Mouse (Mus musculus): ENCODE results near the gene Snd1. TPM values are rescaled to one million over a fixed set of nuclear protein-coding genes. Genes with fewer than 3 reads are reported as not detected.

The Snd1 gene
- polyA plus RNA-seq, 1 experiment = 57.6 TPM

DNA sequence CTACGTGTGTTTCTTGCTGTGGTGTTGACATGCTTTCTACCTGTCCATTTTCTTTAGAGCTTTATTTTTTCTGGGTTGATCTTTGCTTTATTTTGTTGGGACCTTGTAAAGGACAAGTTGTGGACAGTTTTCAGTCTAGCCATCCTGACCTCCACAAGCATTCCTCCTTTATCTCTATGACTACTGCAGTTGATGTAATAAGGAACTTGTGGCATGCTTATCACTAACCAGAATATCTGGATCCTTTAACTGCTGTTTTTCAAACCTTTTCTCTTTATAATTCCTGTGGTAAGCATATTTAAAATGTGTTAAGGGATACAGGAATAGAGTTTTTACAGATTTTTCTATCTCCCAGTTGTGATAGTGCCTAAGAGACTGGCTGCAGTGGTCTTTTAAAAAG, 204.0 kb downstream of the Snd1 start:
- no peak for TF ChIP-seq FLI1 (IDR thresholded peaks at IDR 0.05; ENCODE audit: low read length)
- no peak for TF ChIP-seq GATA1 (IDR thresholded peaks at IDR 0.05; ENCODE audit: borderline replicate concordance, low read length)
- H3K27me3 ChIP-seq (replicated peaks) = no peaks in the 10 kb centered on the region
- no peak overlapping the region for H3K4me3 ChIP-seq (replicated peaks)
- no peaks in the 10 kb centered on the region for H3K9me3 ChIP-seq
- H3K4me1 ChIP-seq = peaks cover 24% of the 10 kb centered on the region
- H3K36me3 ChIP-seq (replicated peaks; ENCODE audit: low read length) = peaks cover 31% of the 10 kb centered on the region

- peaks cover 27% of the 10 kb centered on the region for H3K4me1 ChIP-seq
- no peak overlapping the region for H3K4me3 ChIP-seq (replicated peaks)
- TF ChIP-seq FLI1 (IDR thresholded peaks at IDR 0.05; ENCODE audit: low read length) (no peak), GATA1 (IDR thresholded peaks at IDR 0.05; ENCODE audit: borderline replicate concordance, low read length) (no peak)
These were observed 205.6 kb downstream of the Snd1 start for GRCm38 (mm10) chr6:28680537-28680936.

DNA sequence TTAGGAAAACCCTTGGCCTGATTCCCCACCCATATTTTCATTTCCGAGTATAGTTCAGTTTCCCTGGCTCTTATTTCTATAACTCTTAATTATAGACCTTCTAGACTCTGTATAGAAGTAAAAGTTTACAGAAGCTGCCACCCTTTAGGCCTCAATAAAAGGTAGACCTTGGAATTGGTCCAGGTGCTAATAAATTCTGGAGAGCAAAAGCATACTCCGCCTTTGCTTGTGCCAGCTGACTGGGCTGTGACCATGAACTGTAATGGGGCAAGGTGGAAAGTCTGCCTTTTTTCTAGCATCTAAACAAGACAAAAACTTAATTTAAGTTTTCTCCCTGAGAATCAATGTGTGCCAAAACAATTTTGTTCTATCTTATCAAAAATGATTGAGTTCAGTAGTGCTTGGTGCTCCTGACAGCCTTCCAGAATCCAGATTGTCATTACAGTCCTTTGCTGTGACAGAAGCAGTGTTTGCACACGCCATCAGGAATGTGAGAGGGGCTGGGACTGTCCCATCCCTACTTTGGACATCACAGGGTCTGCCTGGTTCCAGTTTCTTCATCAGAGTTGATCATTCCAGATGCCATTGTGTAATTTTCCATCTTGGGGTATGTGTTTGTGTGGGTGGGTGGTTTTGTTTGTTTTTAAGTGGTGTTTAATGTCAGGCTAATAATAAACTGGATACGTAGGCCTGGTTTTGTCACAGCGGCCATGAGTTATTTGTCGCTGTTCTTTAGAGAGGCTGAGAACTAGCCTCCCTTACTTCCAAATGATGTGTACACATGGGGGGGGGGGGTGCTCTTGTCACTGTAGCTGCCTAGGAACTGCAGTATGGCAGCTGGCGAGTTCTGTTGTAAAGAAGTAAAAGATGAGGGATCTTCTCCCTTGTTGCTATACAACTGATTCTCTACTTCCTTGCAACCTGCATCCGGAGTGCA, 206.8 kb downstream of the Snd1 start:
- Histone ChIP-seq H3K4me3 (replicated peaks) (no peak overlapping the region), H3K9me3 (no peaks in the 10 kb centered on the region), H3K27me3 (replicated peaks) (no peaks in the 10 kb centered on the region), H3K36me3 (replicated peaks; ENCODE audit: low read length) (peaks cover 32% of the 10 kb centered on the region), H3K4me1 (peaks cover 30% of the 10 kb centered on the region)
- no peak for TF ChIP-seq GATA1 (IDR thresholded peaks at IDR 0.05; ENCODE audit: borderline replicate concordance, low read length)
- TF ChIP-seq FLI1 (IDR thresholded peaks at IDR 0.05; ENCODE audit: low read length) = no peak

More at GRCm38 (mm10) chr6:28680537-28680936, 205.6 kb downstream of the Snd1 start:
- Histone ChIP-seq H3K27me3 (replicated peaks) (no peaks in the 10 kb centered on the region), H3K9me3 (no peaks in the 10 kb centered on the region), H3K36me3 (replicated peaks; ENCODE audit: low read length) (peaks cover 30% of the 10 kb centered on the region)

DNA sequence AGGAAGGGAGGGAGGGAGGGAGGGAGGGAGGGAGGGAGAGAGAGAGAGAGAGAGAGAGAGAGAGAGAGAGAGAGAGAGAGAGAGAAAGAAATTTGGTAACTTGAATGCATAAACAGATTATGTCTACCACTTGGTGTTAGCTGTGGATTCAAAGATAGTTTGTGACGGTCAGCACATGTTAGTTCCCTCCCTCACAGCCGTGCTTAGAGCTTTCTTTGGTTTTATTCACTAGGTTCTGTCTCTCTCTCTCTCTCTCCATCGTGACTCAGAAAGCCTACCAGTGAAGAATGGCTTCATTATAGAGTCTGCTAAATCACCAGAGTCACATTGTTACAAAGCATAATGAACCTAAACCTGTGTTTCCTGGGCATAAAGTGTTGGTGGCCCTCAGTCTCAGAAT, 210.1 kb downstream of the Snd1 start:
- no peaks in the 10 kb centered on the region for H3K27me3 ChIP-seq (replicated peaks)
- H3K4me3 ChIP-seq (replicated peaks) = no peak overlapping the region
- peaks cover 26% of the 10 kb centered on the region; the same call in 1 of the 2 replicates for H3K4me1 ChIP-seq
- H3K9me3 ChIP-seq = no peaks in the 10 kb centered on the region
- no peak for TF ChIP-seq GATA1 (IDR thresholded peaks at IDR 0.05; ENCODE audit: borderline replicate concordance, low read length)
- no peak for TF ChIP-seq FLI1 (IDR thresholded peaks at IDR 0.05; ENCODE audit: low read length)
- peaks cover 40% of the 10 kb centered on the region for H3K36me3 ChIP-seq (replicated peaks; ENCODE audit: low read length)

GRCm38 (mm10) chr6:28685745-28686144, 210.8 kb downstream of the Snd1 start:
- Histone ChIP-seq H3K27me3 (replicated peaks) (no peaks in the 10 kb centered on the region), H3K4me3 (replicated peaks) (no peak overlapping the region), H3K36me3 (replicated peaks; ENCODE audit: low read length) (peaks cover 40% of the 10 kb centered on the region), H3K4me1 (peaks cover 23% of the 10 kb centered on the region; the same call in 1 of the 2 replicates), H3K9me3 (no peaks in the 10 kb centered on the region)
- TF ChIP-seq GATA1 (IDR thresholded peaks at IDR 0.05; ENCODE audit: borderline replicate concordance, low read length) = no peak
- TF ChIP-seq FLI1 (IDR thresholded peaks at IDR 0.05; ENCODE audit: low read length) = no peak

GRCm38 (mm10) chr6:28687776-28688175, 212.8 kb downstream of the Snd1 start:
- Histone ChIP-seq H3K27me3 (replicated peaks) (no peaks in the 10 kb centered on the region), H3K36me3 (replicated peaks; ENCODE audit: low read length) (peaks cover 33% of the 10 kb centered on the region), H3K4me1 (peaks cover 23% of the 10 kb centered on the region; the same call in 1 of the 2 replicates), H3K9me3 (no peaks in the 10 kb centered on the region), H3K4me3 (replicated peaks) (no peak overlapping the region)
- no peak for TF ChIP-seq GATA1 (IDR thresholded peaks at IDR 0.05; ENCODE audit: borderline replicate concordance, low read length)
- TF ChIP-seq FLI1 (IDR thresholded peaks at IDR 0.05; ENCODE audit: low read length) = no peak

DNA sequence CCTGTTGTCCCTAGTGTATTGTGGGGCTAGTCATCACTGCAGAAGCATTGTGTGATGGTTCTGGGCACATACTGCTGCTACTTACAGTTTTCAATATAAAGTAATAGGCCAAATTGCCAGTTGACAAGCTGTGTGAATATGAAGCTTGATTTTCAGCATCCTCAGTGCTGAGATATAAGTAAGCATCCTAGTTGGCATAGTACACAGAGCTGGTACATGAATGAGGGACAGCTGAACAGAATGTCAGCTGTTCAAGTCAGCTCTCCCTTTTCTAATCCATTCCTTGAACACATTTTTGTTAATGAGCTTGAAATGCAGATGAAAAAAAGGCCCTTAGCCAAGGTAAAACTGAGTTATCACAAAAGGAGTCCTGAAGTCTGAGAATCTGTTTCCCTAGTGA, 217.7 kb downstream of the Snd1 start:
- H3K36me3 ChIP-seq (replicated peaks; ENCODE audit: low read length) = peaks cover 48% of the 10 kb centered on the region
- H3K27me3 ChIP-seq (replicated peaks) = no peaks in the 10 kb centered on the region
- H3K4me3 ChIP-seq (replicated peaks) = no peak overlapping the region
- TF ChIP-seq GATA1 (IDR thresholded peaks at IDR 0.05; ENCODE audit: borderline replicate concordance, low read length) (no peak), FLI1 (IDR thresholded peaks at IDR 0.05; ENCODE audit: low read length) (no peak)
- no peaks in the 10 kb centered on the region for H3K9me3 ChIP-seq
- peaks cover 26% of the 10 kb centered on the region for H3K4me1 ChIP-seq

DNA sequence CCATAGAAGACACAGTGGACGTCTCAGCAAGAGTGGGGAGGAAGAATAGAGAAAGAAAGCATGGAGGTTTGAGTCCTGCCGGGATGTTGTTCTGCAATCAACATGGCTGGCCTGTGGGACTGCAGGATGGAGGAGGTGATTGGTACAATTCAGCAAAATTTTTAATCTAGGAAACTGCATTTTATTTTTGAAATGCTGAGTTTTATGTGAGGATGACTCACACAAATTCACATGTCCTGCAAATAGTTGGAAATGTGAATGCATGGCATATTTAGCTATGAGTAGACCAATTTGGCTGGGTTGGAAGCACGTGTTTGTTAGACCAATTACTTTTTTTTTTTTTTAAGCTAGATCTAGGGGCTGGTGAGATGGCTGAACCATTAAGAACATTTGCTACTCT, 222.3 kb downstream of the Snd1 start:
- Histone ChIP-seq H3K36me3 (replicated peaks; ENCODE audit: low read length) (peaks cover 64% of the 10 kb centered on the region), H3K4me1 (peaks cover 39% of the 10 kb centered on the region)

GRCm38 (mm10) chr6:28704612-28705011, 229.7 kb downstream of the Snd1 start:
- TF ChIP-seq FLI1 (IDR thresholded peaks at IDR 0.05; ENCODE audit: low read length) (no peak), GATA1 (IDR thresholded peaks at IDR 0.05; ENCODE audit: borderline replicate concordance, low read length) (no peak)
- H3K4me1 ChIP-seq = peaks cover 30% of the 10 kb centered on the region
- no peaks in the 10 kb centered on the region for H3K27me3 ChIP-seq (replicated peaks)
- peaks cover 67% of the 10 kb centered on the region for H3K36me3 ChIP-seq (replicated peaks; ENCODE audit: low read length)
- H3K4me3 ChIP-seq (replicated peaks) = no peak overlapping the region
- H3K9me3 ChIP-seq = peaks cover 4% of the 10 kb centered on the region; the same call in 1 of the 2 replicates

More for the DNA sequence above, 222.3 kb downstream of the Snd1 start:
- H3K9me3 ChIP-seq = peaks cover 1% of the 10 kb centered on the region; the same call in 1 of the 2 replicates
- H3K27me3 ChIP-seq (replicated peaks) = no peaks in the 10 kb centered on the region
- no peak overlapping the region for H3K4me3 ChIP-seq (replicated peaks)
- TF ChIP-seq FLI1 (IDR thresholded peaks at IDR 0.05; ENCODE audit: low read length) (no peak), GATA1 (IDR thresholded peaks at IDR 0.05; ENCODE audit: borderline replicate concordance, low read length) (no peak)
